Mouse (Mus musculus) spleen, postnatal 10 days (tissue): Measurements from ENCODE around the gene Kantr.

ENCODE experiments used
- DNase-seq, 2 experiments: peaks; one replicate each; pipeline ENCODE4 v3.0.0; 2021 to 2022; ENCODE audit warnings: low spot score in 2 of 2

Gene Kantr

DNA sequence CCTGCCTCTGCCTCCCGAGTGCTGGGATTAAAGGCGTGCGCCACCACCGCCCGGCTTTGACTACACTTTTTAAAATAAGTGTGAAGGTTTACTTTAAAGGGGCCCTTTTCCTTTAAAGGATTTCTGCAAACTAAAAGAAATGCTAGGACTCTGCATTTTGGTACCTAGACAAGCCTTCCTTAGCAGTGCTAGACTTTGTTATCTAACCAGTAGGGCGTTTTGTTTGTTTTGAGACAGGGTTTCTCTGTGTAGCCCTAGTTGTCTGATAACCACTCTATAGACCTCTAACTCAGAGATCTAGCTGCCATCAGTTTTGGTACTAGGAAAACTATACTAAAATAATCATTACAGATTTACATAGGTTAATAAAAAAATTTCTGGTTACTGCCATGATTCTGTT is 47.9 kb downstream of the Kantr start:
- DNase-seq = no peak

GRCm38 (mm10) chrX:152271189-152271588 is 56.1 kb downstream of the Kantr start:
- DNase-seq = no peak
